Mouse (Mus musculus) hindbrain, embryonic 14.5 days (tissue): ENCODE data around the gene Dennd6a. TPM values are rescaled to one million over a fixed set of nuclear protein-coding genes. Genes with fewer than 3 reads are reported as not detected.
A peak's percentile ranks its signal among the peaks of the same experiment; 100 is the strongest.

Experiments
- ATAC-seq: fragments of 200-750 bp; cut with Nextera tagmentation; 2 replicates; pipeline ENCODE4 v1.8.0; 2017; ENCODE audit warnings: moderate number of reproducible peaks, mild to moderate bottlenecking, moderate TSS enrichment, moderate library complexity; ENCODE audit not compliant: low FRiP score
- DNase-seq: peaks from one replicate; pipeline ENCODE4 v3.0.0-alpha.2; 2015; ENCODE audit warnings: low spot score
- H3K27ac ChIP-seq: fragments of 300-500 bp; sonication (generic); 2 replicates; pipeline ENCODE4 v1.5.1; 2014; ENCODE audit warnings: mild to moderate bottlenecking, moderate library complexity
- H3K27me3 ChIP-seq: fragments of 300-500 bp; sonication (generic); 2 replicates; pipeline ENCODE4 v1.6.1; 2014; ENCODE audit warnings: mild to moderate bottlenecking, low read length, mixed read lengths; ENCODE audit not compliant: control insufficient read depth, insufficient read depth
- H3K36me3 ChIP-seq: fragments of 300-500 bp; sonication (generic); replicated peaks from 2 replicates; pipeline ENCODE4 v1.6.1; 2014; ENCODE audit not compliant: control insufficient read depth, insufficient read depth
- H3K4me1 ChIP-seq: fragments of 300-500 bp; sonication (generic); replicated peaks from 2 replicates; pipeline ENCODE4 v1.6.1; 2014; ENCODE audit warnings: antibody characterized with exemption, low read length, mixed read lengths; ENCODE audit not compliant: control insufficient read depth, insufficient read depth
- H3K4me2 ChIP-seq: fragments of 300-500 bp; sonication (generic); replicated peaks from 2 replicates; pipeline ENCODE4 v1.6.1; 2014; ENCODE audit warnings: mild to moderate bottlenecking, moderate library complexity
- H3K4me3 ChIP-seq: fragments of 300-500 bp; sonication (generic); replicated peaks from 2 replicates; pipeline ENCODE4 v1.5.1; 2014; ENCODE audit warnings: mild to moderate bottlenecking, low read length
- H3K9ac ChIP-seq: fragments of 300-500 bp; sonication (generic); 2 replicates; pipeline ENCODE4 v1.6.1; 2014
- H3K9me3 ChIP-seq: fragments of 300-500 bp; sonication (generic); 2 replicates; pipeline ENCODE4 v1.6.1; 2016; ENCODE audit warnings: low read length; ENCODE audit not compliant: control insufficient read depth
- WGBS: fragments of 180-500 bp; shearing (Covaris S2); extraction: QIAGEN DNeasy Blood & Tissue Kit; methylation state at CpG from one replicate; pipeline ENCODE4 v1.1.7; 2014; 5-methylcytosine and 5-hydroxymethylcytosine counted together
- polyA plus RNA-seq: library from polyadenylated mRNA; unstranded; fragments of >200 nt; fragmentation: Nextera tagmentation; extraction: Ambion mirVana; gene quantifications from 2 replicates; pipeline ENCODE4 v1.2.1, GENCODE M21; 2014

Gene Dennd6a
- polyA plus RNA-seq, 1 experiment from 2014 or later = 21.3 TPM

DNA sequence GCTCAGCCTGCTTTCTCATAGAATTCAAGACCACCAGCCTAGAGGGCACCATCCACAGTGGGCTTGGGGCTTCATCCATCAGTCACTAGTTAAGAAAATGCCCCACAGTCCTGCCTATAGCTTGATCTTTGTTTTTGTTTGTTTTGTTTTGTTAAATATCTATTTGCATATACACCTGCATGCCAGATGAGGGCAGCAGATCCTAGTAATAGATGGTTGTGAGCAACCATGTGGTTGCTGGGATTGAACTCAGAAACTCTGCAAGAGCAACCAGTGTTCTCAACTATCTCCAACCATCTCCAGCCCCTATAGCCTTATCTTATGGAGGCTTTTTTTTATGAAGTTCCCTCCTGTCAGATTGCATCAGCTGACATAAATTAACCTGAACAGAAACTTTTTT, 78.2 kb downstream of the Dennd6a start:
- H3K9ac ChIP-seq = no peak overlapping the region
- peaks cover 82% of the 10 kb centered on the region for H3K36me3 ChIP-seq
- no peaks in the 10 kb centered on the region for H3K9me3 ChIP-seq

DNA sequence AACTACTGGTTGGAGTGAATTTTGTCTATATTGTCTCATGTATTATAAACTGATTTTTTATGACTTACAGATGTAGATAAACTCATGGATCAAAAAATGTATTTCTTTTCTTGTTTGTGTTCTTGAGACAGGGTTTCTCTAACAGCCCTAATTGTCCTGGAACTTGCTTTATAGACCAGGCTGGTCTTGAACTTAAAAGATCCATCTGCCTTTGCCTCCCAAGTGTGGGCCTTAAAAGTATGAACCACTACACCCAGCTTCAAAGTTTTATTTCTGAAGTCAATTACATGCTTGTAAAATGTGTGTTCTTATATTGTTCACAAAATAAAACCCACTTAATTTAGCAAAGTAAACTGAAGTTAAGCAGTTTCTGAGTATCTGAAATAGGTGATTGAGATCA, 84.5 kb downstream of the Dennd6a start:
- no peak overlapping the region for H3K27ac ChIP-seq
- no peak overlapping the region for H3K9ac ChIP-seq
- H3K4me3 ChIP-seq = no peak overlapping the region
- peaks cover 76% of the 10 kb centered on the region for H3K36me3 ChIP-seq
- no peaks in the 10 kb centered on the region for H3K9me3 ChIP-seq
- H3K4me2 ChIP-seq = no peak overlapping the region
- no peaks in the 10 kb centered on the region for H3K4me1 ChIP-seq
- no peaks in the 10 kb centered on the region for H3K27me3 ChIP-seq
- DNase-seq (no peak), ATAC-seq (no peak)

More for the DNA sequence above, 78.2 kb downstream of the Dennd6a start:
- Histone ChIP-seq H3K4me1 (no peaks in the 10 kb centered on the region), H3K4me3 (no peak overlapping the region), H3K27ac (no peak overlapping the region), H3K27me3 (no peaks in the 10 kb centered on the region), H3K4me2 (no peak overlapping the region)
- ATAC-seq (no peak), DNase-seq (no peak)

DNA sequence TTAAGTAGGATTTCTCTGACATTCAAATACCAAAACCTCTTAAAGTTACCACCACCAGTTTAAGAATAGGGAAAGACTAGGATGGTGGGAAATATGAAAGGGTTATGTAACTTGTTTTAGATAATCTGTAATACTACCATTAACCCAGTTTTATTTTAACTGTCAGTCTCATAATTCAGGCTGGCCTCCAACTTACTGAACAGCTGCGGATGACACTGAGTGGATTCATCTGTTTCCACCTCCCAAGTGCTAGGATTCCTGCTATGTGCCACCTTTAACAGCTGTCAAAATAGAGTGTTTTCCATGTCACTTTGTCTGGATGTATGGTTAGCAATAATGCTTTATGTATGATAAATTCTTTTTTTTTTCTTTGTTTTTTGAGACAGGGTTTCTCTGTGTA, 86.6 kb downstream of the Dennd6a start:
- H3K4me3 ChIP-seq = no peak overlapping the region
- H3K4me1 ChIP-seq = no peaks in the 10 kb centered on the region
- DNase-seq (no peak), ATAC-seq (no peak)
- H3K9me3 ChIP-seq = no peaks in the 10 kb centered on the region
- peaks cover 72% of the 10 kb centered on the region for H3K36me3 ChIP-seq
- no peak overlapping the region for H3K4me2 ChIP-seq
- 86% methylated on average over 1 of the region's 1 CpGs for WGBS
- no peaks in the 10 kb centered on the region for H3K27me3 ChIP-seq
- H3K9ac ChIP-seq = no peak overlapping the region
- H3K27ac ChIP-seq = no peak overlapping the region

- peaks cover 69% of the 10 kb centered on the region for H3K36me3 ChIP-seq
- H3K9ac ChIP-seq = no peak overlapping the region
- DNase-seq (no peak), ATAC-seq (no peak)
- 94% methylated on average over 3 of the region's 3 CpGs for WGBS
- no peak overlapping the region for H3K27ac ChIP-seq
- H3K4me1 ChIP-seq = peaks cover 3% of the 10 kb centered on the region; the same call in 1 of the 2 replicates
- H3K4me3 ChIP-seq = no peak overlapping the region
- H3K4me2 ChIP-seq = no peak overlapping the region
- H3K27me3 ChIP-seq = no peaks in the 10 kb centered on the region
- no peaks in the 10 kb centered on the region for H3K9me3 ChIP-seq
Observed at GRCm38 (mm10) chr14:26662016-26662415, 88.4 kb downstream of the Dennd6a start.

- DNase-seq (no peak), ATAC-seq (no peak)
- H3K9me3 ChIP-seq = no peaks in the 10 kb centered on the region
- 84% methylated on average over 2 of the region's 2 CpGs for WGBS
- no peaks in the 10 kb centered on the region for H3K27me3 ChIP-seq
- peaks cover 8% of the 10 kb centered on the region for H3K4me1 ChIP-seq
- H3K36me3 ChIP-seq = peaks cover 65% of the 10 kb centered on the region
- no peak overlapping the region for H3K27ac ChIP-seq
- no peak overlapping the region for H3K4me3 ChIP-seq
- H3K9ac ChIP-seq = no peak overlapping the region
- H3K4me2 ChIP-seq = no peak overlapping the region
Observed at GRCm38 (mm10) chr14:26662488-26662887, 88.8 kb downstream of the Dennd6a start.

GRCm38 (mm10) chr14:26663851-26664250, 90.2 kb downstream of the Dennd6a start:
- DNase-seq = no peak
- no peak overlapping the region for H3K9ac ChIP-seq
- H3K4me2 ChIP-seq = no peak overlapping the region
- no peak overlapping the region for H3K4me3 ChIP-seq
- peaks cover 52% of the 10 kb centered on the region for H3K36me3 ChIP-seq
- peaks cover 20% of the 10 kb centered on the region for H3K4me1 ChIP-seq
- ATAC-seq = no peak
- no peaks in the 10 kb centered on the region for H3K27me3 ChIP-seq
- no peak overlapping the region for H3K27ac ChIP-seq
- no peaks in the 10 kb centered on the region for H3K9me3 ChIP-seq
- 94% methylated on average over 2 of the region's 2 CpGs for WGBS

DNA sequence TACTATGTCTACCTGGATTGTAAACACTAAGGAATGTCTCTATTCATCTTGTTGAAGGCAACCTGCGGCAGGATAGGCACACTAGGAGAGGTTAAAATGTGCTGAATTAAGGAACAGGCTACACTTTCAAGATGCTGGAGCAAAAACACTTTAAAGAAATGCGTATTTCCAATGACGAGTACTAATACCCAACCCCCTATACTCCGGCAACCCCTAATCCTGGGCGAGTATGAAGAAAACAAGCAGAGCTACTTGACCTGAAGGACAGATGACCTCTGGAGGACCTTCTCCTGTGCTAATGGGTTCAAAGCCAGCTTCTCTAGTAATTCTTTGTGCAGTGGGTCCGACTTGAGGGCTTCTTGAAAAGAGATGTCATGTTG, 94.3 kb downstream of the Dennd6a start:
- peaks cover 26% of the 10 kb centered on the region for H3K4me1 ChIP-seq
- no peak overlapping the region for H3K27ac ChIP-seq
- ATAC-seq (no peak), DNase-seq (no peak)
- peak overlapping the region; percentile 86 for H3K4me3 ChIP-seq
- no peaks in the 10 kb centered on the region for H3K27me3 ChIP-seq
- peak overlapping the region; percentile 80 for H3K9ac ChIP-seq
- 24% methylated on average over 6 of the region's 6 CpGs for WGBS
- H3K4me2 ChIP-seq = peak overlapping the region; percentile 100
- H3K9me3 ChIP-seq = no peaks in the 10 kb centered on the region
- H3K36me3 ChIP-seq = peaks cover 29% of the 10 kb centered on the region

DNA sequence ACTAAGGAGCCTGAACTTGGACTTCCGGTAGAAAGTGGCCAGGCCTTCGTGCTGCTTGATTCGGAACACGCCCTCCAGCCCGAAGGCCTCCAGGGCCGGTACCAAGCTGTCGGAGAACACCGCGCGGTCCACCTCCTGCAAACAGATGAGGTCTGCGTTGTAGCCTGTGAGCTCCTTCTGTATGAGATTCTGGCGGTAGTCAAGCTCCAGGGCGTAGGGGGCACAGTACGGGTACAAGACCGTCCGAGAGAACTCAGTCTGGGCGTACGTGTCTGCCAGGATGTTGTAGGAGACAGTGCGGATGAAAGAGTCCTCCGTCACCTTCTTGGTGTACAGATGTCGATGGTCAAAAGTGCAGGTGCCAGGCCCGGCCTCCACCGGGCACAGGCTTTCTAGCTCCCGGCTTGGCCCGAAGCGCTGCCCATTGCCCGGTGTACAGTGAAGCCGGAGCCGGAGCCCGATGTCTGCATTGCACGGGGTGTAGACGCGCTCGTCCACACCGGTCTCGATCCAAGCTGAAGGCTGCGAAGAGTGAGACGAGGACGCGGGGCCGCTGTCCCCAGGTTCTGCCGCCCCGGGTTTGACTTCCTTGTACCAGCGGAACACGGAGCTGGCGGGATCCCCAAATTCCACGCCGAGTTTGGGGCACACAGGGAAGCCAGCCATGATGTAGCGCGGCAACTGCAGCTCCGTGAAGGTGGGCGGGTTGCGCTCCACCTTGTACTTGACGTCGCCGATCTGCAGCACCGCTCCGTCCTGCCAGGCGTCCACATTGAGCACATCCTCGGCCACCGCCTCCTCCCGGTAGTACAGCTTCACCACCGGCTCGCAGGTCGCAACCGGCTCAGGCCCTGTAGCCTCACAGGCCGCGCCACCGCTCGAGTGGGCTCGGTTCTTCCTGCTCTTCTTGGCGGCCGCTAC, 95.0 kb downstream of the Dennd6a start:
- no peaks in the 10 kb centered on the region for H3K27me3 ChIP-seq
- H3K4me1 ChIP-seq = peaks cover 26% of the 10 kb centered on the region
- H3K4me2 ChIP-seq = peak overlapping the region; percentile 100
- peak overlapping the region; percentile 86 for H3K4me3 ChIP-seq
- no peaks in the 10 kb centered on the region for H3K9me3 ChIP-seq
- 1% methylated on average over 69 of the region's 73 CpGs for WGBS
- DNase-seq (no peak), ATAC-seq (peak; percentile 43; the same call in 1 of the 2 replicates)
- H3K9ac ChIP-seq = peak overlapping the region; percentile 80
- H3K36me3 ChIP-seq = peaks cover 26% of the 10 kb centered on the region
- peak overlapping the region; percentile 88 for H3K27ac ChIP-seq

DNA sequence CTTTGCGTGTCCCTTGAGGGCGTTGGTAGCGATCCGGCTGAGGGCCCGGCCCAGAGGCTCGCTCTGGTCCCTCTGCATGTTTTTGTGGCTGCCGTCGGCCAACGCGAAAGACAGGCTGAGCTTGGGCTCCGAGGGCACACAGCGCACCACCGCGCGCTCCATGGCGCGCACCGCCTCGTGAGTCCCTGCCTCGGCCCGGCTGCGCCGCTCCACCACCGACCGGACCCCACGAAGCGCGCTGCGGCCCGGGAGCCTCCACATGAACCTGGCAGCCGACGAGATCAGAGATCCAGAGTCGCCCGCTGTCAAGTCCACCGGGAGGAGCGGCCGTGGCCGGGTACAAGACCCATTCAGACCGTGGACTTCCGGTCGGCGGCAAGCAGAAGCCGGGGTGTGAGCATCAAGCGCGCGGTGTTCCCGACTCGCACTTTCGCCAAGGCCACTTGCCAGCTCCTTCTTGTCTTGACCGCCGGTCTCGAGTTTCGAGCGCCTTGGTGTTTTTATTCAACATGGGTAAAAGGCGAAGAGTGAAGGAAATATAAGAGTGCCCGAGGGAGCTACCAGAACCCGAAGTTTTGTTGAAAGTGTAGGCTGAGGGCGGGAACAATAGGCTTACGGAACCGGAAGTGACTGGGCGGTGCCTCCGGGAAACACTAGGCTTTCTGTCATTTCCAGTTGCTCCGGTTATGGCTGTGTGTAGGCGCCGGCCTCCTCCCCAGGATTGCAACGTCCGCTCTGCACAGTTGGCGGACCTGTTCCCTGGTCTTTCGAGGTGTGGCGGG, 95.8 kb downstream of the Dennd6a start, which contains the start of gene Pde12:
Gene Pde12, minus strand, starts transcription at position 592 of the 782 bp plus-strand sequence.
- H3K4me3 ChIP-seq = peak within 1 kb of the TSS; percentile 86
- DNase-seq = peak; percentile 91
- ATAC-seq = peak; percentile 96
- no peaks in the 10 kb centered on the region for H3K27me3 ChIP-seq
- H3K36me3 ChIP-seq = peaks cover 19% of the 10 kb centered on the region
- no peaks in the 10 kb centered on the region for H3K9me3 ChIP-seq
- peak within 1 kb of the TSS; percentile 100 for H3K4me2 ChIP-seq
- WGBS = under 1% methylated on average over 70 of the region's 70 CpGs
- H3K27ac ChIP-seq = peak within 1 kb of the TSS; percentile 88
- peaks cover 26% of the 10 kb centered on the region for H3K4me1 ChIP-seq
- peak within 1 kb of the TSS; percentile 80 for H3K9ac ChIP-seq
